Mouse (Mus musculus) lung, postnatal 0 days (tissue): ENCODE data around the gene Mpped2. TPM values are rescaled to one million over a fixed set of nuclear protein-coding genes. Genes with fewer than 3 reads are reported as not detected.

ENCODE experiments used
- ATAC-seq: fragments of 200-750 bp; cut with Nextera tagmentation; 2 replicates; pipeline ENCODE4 v1.8.0; 2017; ENCODE audit warnings: moderate library complexity
- DNase-seq: peaks from one replicate; pipeline ENCODE4 v3.0.0-alpha.2; 2016; ENCODE audit warnings: low spot score
- H3K27ac ChIP-seq: fragments of 300-500 bp; sonication (generic); 2 replicates; pipeline ENCODE4 v1.5.1; 2014; ENCODE audit warnings: antibody characterized with exemption, mild to moderate bottlenecking, low read length, mixed read lengths
- H3K27me3 ChIP-seq: fragments of 300-500 bp; sonication (generic); replicated peaks from 2 replicates; pipeline ENCODE4 v1.6.1; 2014; ENCODE audit warnings: low read length, mixed read lengths; ENCODE audit not compliant: insufficient read depth
- H3K36me3 ChIP-seq: fragments of 300-500 bp; sonication (generic); 2 replicates; pipeline ENCODE4 v1.6.1; 2014; ENCODE audit warnings: low read length, mixed read lengths; ENCODE audit not compliant: insufficient read depth
- H3K4me1 ChIP-seq: fragments of 300-500 bp; sonication (generic); 2 replicates; pipeline ENCODE4 v1.6.1; 2014; ENCODE audit warnings: antibody characterized with exemption, low read depth, low read length, mixed read lengths; ENCODE audit not compliant: insufficient read depth
- H3K4me2 ChIP-seq: fragments of 300-500 bp; sonication (generic); replicated peaks from 2 replicates; pipeline ENCODE4 v1.6.1; 2014; ENCODE audit warnings: low read depth, mild to moderate bottlenecking, low read length, moderate library complexity, mixed read lengths
- H3K4me3 ChIP-seq: fragments of 300-500 bp; sonication (generic); 2 replicates; pipeline ENCODE4 v1.5.1; 2014; ENCODE audit warnings: low read depth, low read length
- H3K9ac ChIP-seq: fragments of 300-500 bp; sonication (generic); replicated peaks from 2 replicates; pipeline ENCODE4 v1.6.1; 2014; ENCODE audit warnings: low read depth, mild to moderate bottlenecking
- H3K9me3 ChIP-seq: fragments of 300-500 bp; sonication (generic); 2 replicates; pipeline ENCODE4 v1.6.1; 2016; ENCODE audit warnings: low read length, mixed read lengths
- CTCF ChIP-seq: IDR thresholded peaks from 2 replicates; pipeline ENCODE4 v1.5.1; 2016; ENCODE audit warnings: antibody characterized with exemption, mild to moderate bottlenecking
- EP300 ChIP-seq: IDR thresholded peaks from 2 replicates; pipeline ENCODE4 v1.6.1; 2016; ENCODE audit warnings: antibody characterized with exemption, mild to moderate bottlenecking, control low read depth
- WGBS: fragments of 180-500 bp; shearing (Covaris S2); extraction: QIAGEN DNeasy Blood & Tissue Kit; methylation state at CpG from one replicate; pipeline ENCODE4 v1.1.7; 2014; 5-methylcytosine and 5-hydroxymethylcytosine counted together
- polyA plus RNA-seq: library from polyadenylated mRNA; unstranded; fragments of >200 nt; fragmentation: Nextera tagmentation; extraction: Ambion mirVana; gene quantifications from 2 replicates; pipeline ENCODE4 v1.2.1, GENCODE M21; 2015

Mpped2 gene
- polyA plus RNA-seq, 1 experiment from 2014 or later, result 9.7 TPM

DNA sequence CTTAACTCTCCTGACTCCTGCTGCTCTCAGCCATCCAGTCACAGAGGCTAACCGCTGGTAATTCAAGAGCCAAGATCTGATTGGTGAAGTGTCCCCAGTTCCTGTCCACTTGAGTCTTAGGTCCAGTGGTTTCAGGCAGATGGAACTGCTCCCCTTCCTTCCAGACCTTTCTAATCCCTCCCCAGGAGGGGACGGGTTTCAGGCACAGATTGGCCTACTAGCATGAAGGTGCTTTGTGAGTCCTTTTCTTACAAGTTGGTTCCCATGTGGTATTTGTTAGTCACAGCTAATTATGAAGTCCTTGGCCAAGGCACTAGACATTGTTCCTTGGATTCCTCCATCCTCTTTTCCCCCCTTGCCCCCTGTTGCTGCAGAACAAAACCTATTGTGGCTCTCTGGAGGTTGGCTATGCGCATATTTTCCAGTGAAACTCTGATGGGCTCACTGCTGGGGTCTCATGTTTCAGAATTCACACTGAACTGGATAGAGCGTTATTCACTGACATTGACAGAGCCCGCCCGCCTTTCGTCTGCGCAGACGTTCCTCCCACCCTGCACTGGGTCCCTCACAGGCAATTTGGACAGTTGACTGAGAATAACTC, 163.4 kb downstream of the Mpped2 start:
- no peak overlapping the region for H3K4me2 ChIP-seq
- H3K27ac ChIP-seq, result no peak overlapping the region
- DNase-seq (peak; percentile 57), ATAC-seq (peak; percentile 59; the same call in 1 of the 2 replicates)
- 53% methylated on average over 9 of the region's 9 CpGs for WGBS
- TF ChIP-seq EP300, result no peak
- no peak for TF ChIP-seq CTCF
- H3K4me1 ChIP-seq, result peaks cover 2% of the 10 kb centered on the region; the same call in 1 of the 2 replicates
- H3K9ac ChIP-seq, result no peak overlapping the region
- H3K4me3 ChIP-seq, result no peak overlapping the region
- no peaks in the 10 kb centered on the region for H3K36me3 ChIP-seq
- H3K27me3 ChIP-seq, result no peaks in the 10 kb centered on the region
- no peaks in the 10 kb centered on the region for H3K9me3 ChIP-seq

- no peak overlapping the region for H3K4me2 ChIP-seq
- no peaks in the 10 kb centered on the region for H3K36me3 ChIP-seq
- H3K27ac ChIP-seq, result no peak overlapping the region
- no peaks in the 10 kb centered on the region for H3K9me3 ChIP-seq
- 67% methylated on average over 4 of the region's 4 CpGs for WGBS
- no peak overlapping the region for H3K9ac ChIP-seq
- H3K4me1 ChIP-seq, result peaks cover 2% of the 10 kb centered on the region; the same call in 1 of the 2 replicates
- no peak overlapping the region for H3K4me3 ChIP-seq
- TF ChIP-seq CTCF (no peak), EP300 (no peak)
- DNase-seq, result no peak
- H3K27me3 ChIP-seq, result no peaks in the 10 kb centered on the region
- ATAC-seq, result no peak
Observed at GRCm38 (mm10) chr2:106857258-106857657, 164.2 kb downstream of the Mpped2 start.

- DNase-seq (no peak), ATAC-seq (no peak)
- no peak overlapping the region for H3K4me2 ChIP-seq
- no peaks in the 10 kb centered on the region for H3K9me3 ChIP-seq
- no peaks in the 10 kb centered on the region for H3K27me3 ChIP-seq
- no peak overlapping the region for H3K9ac ChIP-seq
- 45% methylated on average over 4 of the region's 4 CpGs for WGBS
- H3K36me3 ChIP-seq, result no peaks in the 10 kb centered on the region
- no peak overlapping the region for H3K4me3 ChIP-seq
- H3K27ac ChIP-seq, result no peak overlapping the region
- peaks cover 2% of the 10 kb centered on the region; the same call in 1 of the 2 replicates for H3K4me1 ChIP-seq
- TF ChIP-seq EP300, result no peak
- no peak for TF ChIP-seq CTCF
Observed at GRCm38 (mm10) chr2:106857711-106858110, 164.6 kb downstream of the Mpped2 start.

DNA sequence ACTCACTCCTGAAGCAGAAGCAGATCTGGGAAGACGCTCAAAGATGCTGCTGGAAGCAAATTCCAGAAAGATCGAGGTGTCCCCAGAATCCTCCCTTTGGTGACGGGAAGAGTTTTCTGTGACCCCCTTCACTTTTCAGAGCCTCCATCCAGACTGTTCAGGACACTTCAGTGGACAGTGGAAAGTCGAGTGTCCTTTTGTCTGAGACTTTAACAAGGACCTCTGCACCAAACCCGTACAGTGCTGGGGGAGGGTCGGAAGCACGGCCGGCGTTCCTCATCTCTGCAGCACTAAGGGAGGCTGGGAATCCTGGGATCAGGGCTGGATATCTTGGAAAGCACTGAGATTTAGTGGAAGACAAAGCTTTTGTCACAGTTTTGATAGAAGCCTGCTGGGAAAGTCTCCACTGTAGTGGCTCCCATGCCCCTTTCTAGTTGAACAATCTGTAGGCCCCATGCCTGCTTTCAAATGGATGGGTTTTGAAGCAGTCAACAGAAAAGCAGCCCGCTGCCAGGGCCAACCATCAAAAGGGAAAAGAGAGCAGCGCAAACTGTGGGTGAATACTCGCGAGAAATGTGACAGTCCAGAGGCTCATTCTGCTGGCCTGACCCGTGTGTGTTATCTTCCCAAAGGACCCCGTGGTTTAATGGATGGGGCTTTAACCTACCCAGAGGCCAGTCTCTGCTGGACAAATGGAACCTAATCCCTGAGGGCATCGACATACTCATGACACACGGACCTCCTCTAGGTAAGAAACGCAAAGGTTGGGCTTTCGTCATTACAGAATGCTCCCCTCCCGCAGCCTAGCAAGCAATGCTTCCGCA, 168.0 kb downstream of the Mpped2 start:
- ATAC-seq (no peak), DNase-seq (no peak)
- no peak overlapping the region for H3K4me2 ChIP-seq
- WGBS, result 76% methylated on average over 21 of the region's 21 CpGs
- TF ChIP-seq EP300 (no peak), CTCF (no peak)
- no peaks in the 10 kb centered on the region for H3K36me3 ChIP-seq
- H3K4me1 ChIP-seq, result peaks cover 13% of the 10 kb centered on the region; the same call in 1 of the 2 replicates
- no peak overlapping the region for H3K27ac ChIP-seq
- no peak overlapping the region for H3K4me3 ChIP-seq
- H3K9me3 ChIP-seq, result no peaks in the 10 kb centered on the region
- H3K27me3 ChIP-seq, result no peaks in the 10 kb centered on the region
- H3K9ac ChIP-seq, result no peak overlapping the region

- Histone ChIP-seq H3K36me3 (no peaks in the 10 kb centered on the region), H3K4me1 (peaks cover 13% of the 10 kb centered on the region; the same call in 1 of the 2 replicates), H3K9me3 (no peaks in the 10 kb centered on the region), H3K27me3 (no peaks in the 10 kb centered on the region), H3K4me2 (peak overlapping the region; percentile 35), H3K9ac (no peak overlapping the region), H3K27ac (no peak overlapping the region), H3K4me3 (no peak overlapping the region)
- ATAC-seq (peak; percentile 85), DNase-seq (peak; percentile 76)
- TF ChIP-seq EP300 (peak; percentile 56), CTCF (no peak)
- WGBS, result 18% methylated on average over 11 of the region's 11 CpGs
Observed at GRCm38 (mm10) chr2:106863050-106863653, 170.1 kb downstream of the Mpped2 start.

DNA sequence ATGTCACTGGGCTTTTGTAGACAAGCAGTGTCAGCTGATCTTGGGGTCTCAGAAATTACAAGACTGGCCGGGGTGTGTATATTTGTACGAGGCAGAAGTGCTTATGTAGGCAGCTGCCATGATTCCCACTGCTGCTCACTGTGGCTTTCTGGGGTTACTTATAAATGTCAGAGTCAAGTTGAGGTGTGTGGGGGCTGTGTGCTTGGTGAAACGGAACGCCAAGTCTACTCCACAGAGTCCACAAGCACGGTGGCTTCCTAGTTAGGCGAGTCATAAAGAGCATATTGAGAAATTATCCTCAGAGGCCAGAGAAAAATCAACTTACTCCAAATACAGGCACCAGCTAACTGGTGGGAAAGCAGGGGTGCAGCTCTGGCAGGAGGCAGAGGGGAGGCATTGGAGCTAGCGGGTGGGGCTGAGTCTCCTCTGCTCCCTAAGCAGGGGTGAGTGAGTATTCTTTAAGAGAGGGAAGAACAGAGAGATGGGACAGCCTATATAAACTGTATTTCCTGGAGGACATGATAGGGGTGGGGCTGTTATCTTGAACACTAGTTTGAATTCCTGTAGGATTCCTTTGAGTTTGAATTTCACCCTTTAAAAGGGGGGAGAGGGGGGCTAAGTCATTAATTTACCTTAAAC, 172.2 kb downstream of the Mpped2 start:
- H3K9me3 ChIP-seq, result no peaks in the 10 kb centered on the region
- no peak overlapping the region for H3K27ac ChIP-seq
- DNase-seq, result no peak
- H3K9ac ChIP-seq, result no peak overlapping the region
- H3K4me3 ChIP-seq, result no peak overlapping the region
- no peak for ATAC-seq
- TF ChIP-seq EP300, result no peak
- TF ChIP-seq CTCF, result no peak
- no peaks in the 10 kb centered on the region for H3K36me3 ChIP-seq
- H3K27me3 ChIP-seq, result no peaks in the 10 kb centered on the region
- WGBS, result 49% methylated on average over 7 of the region's 7 CpGs
- no peak overlapping the region for H3K4me2 ChIP-seq
- H3K4me1 ChIP-seq, result peaks cover 13% of the 10 kb centered on the region; the same call in 1 of the 2 replicates
